Mouse (Mus musculus) thymus, adult 2 months (tissue): Measurements from ENCODE around the gene Rtkn2.

ENCODE experiments used
- CTCF ChIP-seq: fragments of 200-500 bp; IDR thresholded peaks from 2 replicates; pipeline ENCODE4 v1.5.1; 2012; ENCODE audit warnings: mild to moderate bottlenecking, control low read depth, low read length, moderate library complexity, borderline replicate concordance; ENCODE audit not compliant: control insufficient read depth, poor library complexity, insufficient read depth; ENCODE audit errors: extremely low read depth
- POLR2A ChIP-seq: fragments of 200-500 bp; IDR thresholded peaks from 2 replicates; pipeline ENCODE4 v1.6.1; 2012; ENCODE audit warnings: mild to moderate bottlenecking, low read length, control low read depth, moderate library complexity; ENCODE audit not compliant: control insufficient read depth, poor library complexity, insufficient read depth; ENCODE audit errors: extremely low read depth

DNA sequence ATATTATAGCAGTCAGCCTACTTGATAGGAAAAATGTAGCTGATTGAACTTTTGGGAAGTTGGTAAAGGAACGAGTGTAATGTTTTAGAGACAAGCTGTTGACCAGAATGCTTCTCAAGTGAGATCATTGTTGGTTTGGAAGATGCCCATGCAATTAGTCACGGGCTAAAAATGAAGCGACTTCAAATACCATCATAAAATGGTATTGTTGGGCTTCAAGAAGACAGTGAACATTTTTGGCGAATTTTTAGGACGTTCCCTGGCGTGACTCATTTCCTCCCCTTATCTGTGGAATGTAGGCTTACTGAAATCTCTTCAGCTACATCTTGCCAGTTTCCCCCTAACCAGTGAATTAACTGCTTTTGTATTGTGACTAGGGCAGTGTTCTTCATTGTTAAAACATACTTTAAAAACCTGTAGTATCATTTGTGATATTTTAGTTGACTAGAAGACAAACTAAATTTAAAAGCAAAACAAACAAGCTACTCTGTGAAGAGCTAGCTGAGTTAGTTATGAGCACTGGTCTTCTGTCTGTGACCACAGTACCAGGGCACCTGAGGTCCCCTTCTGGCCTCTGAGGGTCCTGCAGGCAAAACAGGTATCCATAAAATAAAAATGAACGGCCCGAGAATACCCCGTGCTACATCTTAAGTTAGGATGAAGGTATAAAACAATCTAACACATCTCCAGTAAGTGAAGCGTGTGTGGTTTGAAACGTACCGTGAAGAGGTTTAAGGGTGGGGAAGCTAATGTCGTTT is 29.0 kb downstream of the Rtkn2 start:
- TF ChIP-seq CTCF (no peak), POLR2A (no peak)
